Mouse (Mus musculus): Measurements from ENCODE around the gene Ankrd33. TPM values are rescaled to one million over a fixed set of nuclear protein-coding genes. Genes with fewer than 3 reads are reported as not detected.
A peak's percentile ranks its signal among the peaks of the same experiment; 100 is the strongest.

Ankrd33 gene
- polyA plus RNA-seq, 1 experiment from 2014 or later = not detected

- H3K9me3 ChIP-seq (replicated peaks) = peaks cover 10% of the 10 kb centered on the region; the same call in 1 of the 2 replicates
- peak overlapping the region; percentile 39 for H3K4me2 ChIP-seq (replicated peaks)
- no peaks in the 10 kb centered on the region for H3K36me3 ChIP-seq
- peak; percentile 76 for ATAC-seq (ENCODE audit: low FRiP score)
- 20% methylated on average over 7 of the region's 7 CpGs for WGBS
- 0 out of 2 replicates have a peak overlapping the region, but pooled peaks have one; percentile 23 for H3K9ac ChIP-seq
- H3K4me3 ChIP-seq = no peak overlapping the region
- H3K4me1 ChIP-seq = peaks cover 38% of the 10 kb centered on the region
- peak overlapping the region; percentile 71 for H3K27ac ChIP-seq
- 0 out of 2 replicates have a peak, but pooled peaks cover 3% of the 10 kb centered on the region for H3K27me3 ChIP-seq
These were observed 45.0 kb downstream of the Ankrd33 start for GRCm38 (mm10) chr15:101160591-101160990.

GRCm38 (mm10) chr15:101161534-101161933 is 46.0 kb downstream of the Ankrd33 start:
- Histone ChIP-seq H3K9me3 (replicated peaks) (peaks cover 7% of the 10 kb centered on the region; the same call in 1 of the 2 replicates), H3K27ac (no peak overlapping the region; the same call in 1 of the 2 replicates), H3K4me2 (replicated peaks) (no peak overlapping the region), H3K9ac (no peak overlapping the region), H3K36me3 (no peaks in the 10 kb centered on the region), H3K27me3 (0 out of 2 replicates have a peak, but pooled peaks cover 5% of the 10 kb centered on the region), H3K4me1 (peaks cover 38% of the 10 kb centered on the region), H3K4me3 (no peak overlapping the region)
- no peak for ATAC-seq (ENCODE audit: low FRiP score)
- WGBS = 78% methylated on average over 7 of the region's 7 CpGs

DNA sequence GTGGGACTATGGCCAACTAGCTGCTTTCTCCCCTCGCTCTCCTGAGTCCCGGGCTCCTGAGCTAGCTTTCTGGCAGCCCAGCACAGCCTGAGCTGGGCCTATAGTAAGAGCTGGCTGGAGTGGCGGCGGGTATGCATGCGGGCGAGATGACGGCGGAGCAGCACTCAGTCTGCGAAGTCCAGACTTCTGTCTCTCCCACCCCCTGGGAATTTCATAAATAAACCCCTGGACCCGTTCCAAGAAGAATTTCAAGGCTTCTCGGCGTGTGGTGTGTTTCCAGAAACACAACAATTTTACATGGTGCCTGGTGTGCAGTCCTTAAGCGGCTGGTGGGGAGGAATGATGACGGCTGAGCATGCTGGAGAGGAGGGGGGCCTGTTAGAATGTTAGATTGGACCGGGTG is 47.5 kb downstream of the Ankrd33 start:
- 0 out of 2 replicates have a peak overlapping the region, but pooled peaks have one; percentile 35 for H3K27ac ChIP-seq
- 26% methylated on average over 15 of the region's 15 CpGs for WGBS
- H3K4me1 ChIP-seq = peaks cover 38% of the 10 kb centered on the region
- H3K36me3 ChIP-seq = no peaks in the 10 kb centered on the region
- H3K9me3 ChIP-seq (replicated peaks) = no peaks in the 10 kb centered on the region
- H3K4me2 ChIP-seq (replicated peaks) = no peak overlapping the region
- H3K9ac ChIP-seq = no peak overlapping the region
- 0 out of 2 replicates have a peak, but pooled peaks cover 5% of the 10 kb centered on the region for H3K27me3 ChIP-seq
- 0 out of 2 replicates have a peak, but pooled peaks have one; percentile 44 for ATAC-seq (ENCODE audit: low FRiP score)
- H3K4me3 ChIP-seq = no peak overlapping the region

DNA sequence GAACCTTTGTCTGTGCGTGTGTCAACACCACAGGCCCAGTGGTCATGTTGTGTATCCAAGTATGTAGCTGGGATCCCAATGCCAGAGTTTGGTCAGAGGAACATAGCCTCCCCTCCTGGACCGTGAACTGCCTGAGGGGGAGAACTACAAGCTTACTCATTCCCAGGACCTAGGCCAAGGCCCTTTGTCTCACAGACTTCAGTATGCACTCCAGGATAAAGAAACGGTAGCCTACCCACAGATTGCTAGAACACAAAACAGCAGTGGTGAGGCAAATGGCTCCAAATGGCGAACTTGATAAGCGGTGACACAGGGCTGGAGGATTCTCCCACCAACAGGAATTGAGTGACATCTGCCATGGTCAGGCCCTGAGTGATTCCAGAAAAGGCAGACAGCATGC is 48.3 kb downstream of the Ankrd33 start:
- Histone ChIP-seq H3K4me1 (peaks cover 38% of the 10 kb centered on the region), H3K36me3 (no peaks in the 10 kb centered on the region), H3K4me2 (replicated peaks) (no peak overlapping the region), H3K27ac (no peak overlapping the region), H3K27me3 (0 out of 2 replicates have a peak, but pooled peaks cover 5% of the 10 kb centered on the region), H3K9ac (no peak overlapping the region), H3K9me3 (replicated peaks) (no peaks in the 10 kb centered on the region), H3K4me3 (no peak overlapping the region)
- ATAC-seq (ENCODE audit: low FRiP score) = no peak
- 66% methylated on average over 5 of the region's 5 CpGs for WGBS

DNA sequence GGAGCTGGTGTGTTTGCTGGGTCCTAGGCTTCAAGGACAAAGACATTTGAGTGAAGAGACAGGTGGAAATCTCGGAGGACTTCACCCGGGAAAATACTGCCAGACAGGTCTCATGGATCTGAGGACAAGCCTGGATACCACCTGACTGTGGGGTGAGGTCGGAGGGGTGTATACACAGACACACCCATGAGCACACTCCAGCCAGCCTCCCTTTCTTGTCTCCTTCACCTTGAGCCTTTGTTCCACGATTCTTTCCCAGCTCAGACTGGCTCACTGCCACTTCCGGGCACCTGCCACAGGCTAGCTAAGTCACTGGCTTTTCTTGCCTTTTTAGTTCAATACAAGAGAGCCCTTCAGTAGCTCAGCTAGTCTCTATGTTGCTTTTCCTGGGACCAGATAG is 48.7 kb downstream of the Ankrd33 start:
- H3K9ac ChIP-seq = no peak overlapping the region
- no peak overlapping the region for H3K4me2 ChIP-seq (replicated peaks)
- H3K4me1 ChIP-seq = peaks cover 38% of the 10 kb centered on the region
- ATAC-seq (ENCODE audit: low FRiP score) = no peak
- no peaks in the 10 kb centered on the region for H3K36me3 ChIP-seq
- no peak overlapping the region for H3K27ac ChIP-seq
- no peaks in the 10 kb centered on the region for H3K9me3 ChIP-seq (replicated peaks)
- WGBS = 63% methylated on average over 5 of the region's 5 CpGs
- no peak overlapping the region for H3K4me3 ChIP-seq
- H3K27me3 ChIP-seq = 0 out of 2 replicates have a peak, but pooled peaks cover 5% of the 10 kb centered on the region

- Histone ChIP-seq H3K4me1 (peaks cover 25% of the 10 kb centered on the region), H3K9me3 (replicated peaks) (no peaks in the 10 kb centered on the region), H3K27ac (no peak overlapping the region), H3K4me3 (no peak overlapping the region), H3K4me2 (replicated peaks) (no peak overlapping the region), H3K27me3 (0 out of 2 replicates have a peak, but pooled peaks cover 5% of the 10 kb centered on the region), H3K9ac (no peak overlapping the region), H3K36me3 (no peaks in the 10 kb centered on the region)
- WGBS = 62% methylated on average over 16 of the region's 16 CpGs
- no peak for ATAC-seq (ENCODE audit: low FRiP score)
These were observed 50.3 kb downstream of the Ankrd33 start for GRCm38 (mm10) chr15:101165658-101166437.

- Histone ChIP-seq H3K27ac (no peak overlapping the region), H3K27me3 (peaks cover 14% of the 10 kb centered on the region; the same call in 1 of the 2 replicates), H3K9ac (no peak overlapping the region), H3K4me1 (peaks cover 16% of the 10 kb centered on the region), H3K36me3 (no peaks in the 10 kb centered on the region), H3K4me2 (replicated peaks) (no peak overlapping the region), H3K9me3 (replicated peaks) (no peaks in the 10 kb centered on the region), H3K4me3 (no peak overlapping the region)
- 71% methylated on average over 11 of the region's 11 CpGs for WGBS
- no peak for ATAC-seq (ENCODE audit: low FRiP score)
These were observed 52.0 kb downstream of the Ankrd33 start for GRCm38 (mm10) chr15:101167553-101167952.

Other genes starting within 250 kb of the Ankrd33 start
- 19.2 and 20.2 TPM in 2 replicates for gene Scn8a, start 245.9 kb upstream of the Ankrd33 start, polyA plus RNA-seq (2016; fragmentation: Nextera tagmentation; extraction: Ambion mirVana)
- gene Gm47841, start 68.4 kb upstream of the Ankrd33 start, polyA plus RNA-seq (2016; fragmentation: Nextera tagmentation; extraction: Ambion mirVana) = not detected in 2 replicates
- gene Fignl2, start 37.2 kb upstream of the Ankrd33 start, polyA plus RNA-seq (2016; fragmentation: Nextera tagmentation; extraction: Ambion mirVana) = 0.41 and 0.44 TPM in 2 replicates
- 11.6 TPM in 2 replicates for gene Acvrl1, start 12.8 kb downstream of the Ankrd33 start, polyA plus RNA-seq (2016; fragmentation: Nextera tagmentation; extraction: Ambion mirVana)
- 12.2 and 15.5 TPM in 2 replicates for gene Acvr1b, start 58.3 kb downstream of the Ankrd33 start, polyA plus RNA-seq (2016; fragmentation: Nextera tagmentation; extraction: Ambion mirVana)
- gene Grasp, start 108.4 kb downstream of the Ankrd33 start, polyA plus RNA-seq (2016; fragmentation: Nextera tagmentation; extraction: Ambion mirVana) = 4.8 and 8.2 TPM in 2 replicates
- gene Nr4a1, start 138.5 kb downstream of the Ankrd33 start, polyA plus RNA-seq (2016; fragmentation: Nextera tagmentation; extraction: Ambion mirVana) = 4.4 and 5.5 TPM in 2 replicates
- gene Atg101, start 168.5 kb downstream of the Ankrd33 start, polyA plus RNA-seq (2016; fragmentation: Nextera tagmentation; extraction: Ambion mirVana) = 62.0 and 66.5 TPM in 2 replicates
- 0.31 and 0.87 TPM in 2 replicates for gene 6030408B16Rik, start 177.5 kb downstream of the Ankrd33 start, polyA plus RNA-seq (2016; fragmentation: Nextera tagmentation; extraction: Ambion mirVana)